Mouse (Mus musculus) Patski (cell line): ENCODE measurements around the gene Tnrc6c. TPM values are rescaled to one million over a fixed set of nuclear protein-coding genes. Genes with fewer than 3 reads are reported as not detected.

Source experiments
- ATAC-seq: fragments of 100-300 bp; one replicate; pipeline ENCODE4 v1.8.0; 2021
- CTCF ChIA-PET: fragments of 350-600 bp; sonication (Branson Sonifier 250); formaldehyde crosslinking; loops from one replicate; lab custom pipeline; 2022; ENCODE audit warnings: inconsistent platforms; lab: Charles Lee
- POLR2A ChIA-PET: fragments of 350-600 bp; sonication (Branson Sonifier 250); formaldehyde crosslinking; loops from one replicate; lab custom pipeline; 2022; ENCODE audit warnings: antibody characterized with exemption, inconsistent platforms; lab: Charles Lee
- DNase-seq: peaks from one replicate; pipeline ENCODE4 v3.0.0-alpha.2; 2011; ENCODE audit warnings: low read depth, low spot score
- H3K27me3 ChIP-seq: fragments of 371-371 bp; one replicate; pipeline ENCODE4 v1.5.1; 2021
- CTCF ChIP-seq: fragments of 100-300 bp; IDR thresholded peaks from one replicate; pipeline ENCODE4 v1.5.1; 2021
- in situ Hi-C: fragments of 300-500 bp; cut with MboI; formaldehyde crosslinking; loops from 3 replicates; pipeline ENCODE4 v1.11.1; 2018; ENCODE audit warnings: low pct_unique_long_range_greater_than_20kb, mixed read lengths
- polyA plus RNA-seq: library from polyadenylated mRNA; unstranded; gene quantifications from one replicate; pipeline ENCODE4 v1.2.3, GENCODE M21; 2021

The Tnrc6c gene
- polyA plus RNA-seq, 1 experiment from 2014 or later: 21.1 TPM

GRCm38 (mm10) chr11:117741128-117741527, 87.0 kb downstream of the Tnrc6c start:
- CTCF ChIA-PET: interaction anchor here (1.0 to 1.4 kb wide), 2 partner anchors 11 to 32 kb away, joined by 3 to 4 read pairs; no protein-coding TSS in a partner anchor
- POLR2A ChIA-PET: interaction anchor here (0.7 kb wide), 1 partner anchor 361 kb away, joined by 4 read pairs; no protein-coding TSS in a partner anchor
- ATAC-seq (no peak), DNase-seq (no peak)
- in situ Hi-C loops: no loop called here
- no peaks in the 10 kb centered on the region for H3K27me3 ChIP-seq
- TF ChIP-seq CTCF: no peak

GRCm38 (mm10) chr11:117742243-117742642, 88.2 kb downstream of the Tnrc6c start:
- no peak for DNase-seq
- POLR2A ChIA-PET: no interaction called here
- TF ChIP-seq CTCF: no peak
- in situ Hi-C loops: no loop called here
- no peaks in the 10 kb centered on the region for H3K27me3 ChIP-seq
- ATAC-seq: no peak
- CTCF ChIA-PET: interaction anchor here (1.0 kb wide), 1 partner anchor 33 kb away, joined by 3 read pairs; no protein-coding TSS in a partner anchor

- CTCF ChIA-PET: no interaction called here
- ATAC-seq (no peak), DNase-seq (no peak)
- POLR2A ChIA-PET: no interaction called here
- TF ChIP-seq CTCF: no peak
- no peaks in the 10 kb centered on the region for H3K27me3 ChIP-seq
- in situ Hi-C loops: no loop called here
Measured at GRCm38 (mm10) chr11:117742715-117743114, 88.6 kb downstream of the Tnrc6c start.

GRCm38 (mm10) chr11:117743454-117744030, 89.5 kb downstream of the Tnrc6c start:
- ChIA-PET POLR2A (no interaction called here), CTCF (no interaction called here)
- DNase-seq: no peak
- no peaks in the 10 kb centered on the region for H3K27me3 ChIP-seq
- no peak for TF ChIP-seq CTCF
- no peak for ATAC-seq
- in situ Hi-C loops: no loop called here

GRCm38 (mm10) chr11:117748628-117749027, 94.5 kb downstream of the Tnrc6c start:
- TF ChIP-seq CTCF: no peak
- DNase-seq: no peak
- ATAC-seq: no peak
- in situ Hi-C loops: no loop called here
- H3K27me3 ChIP-seq: no peaks in the 10 kb centered on the region
- POLR2A ChIA-PET: no interaction called here
- CTCF ChIA-PET: interaction anchor here (1.2 to 1.5 kb wide), 2 partner anchors 14 to 39 kb away, joined by 4 read pairs; no protein-coding TSS in a partner anchor

GRCm38 (mm10) chr11:117749414-117749813, 95.3 kb downstream of the Tnrc6c start:
- CTCF ChIA-PET: interaction anchor here (1.2 to 1.5 kb wide), 2 partner anchors 15 to 40 kb away, joined by 4 read pairs; no protein-coding TSS in a partner anchor
- POLR2A ChIA-PET: no interaction called here
- no peaks in the 10 kb centered on the region for H3K27me3 ChIP-seq
- DNase-seq: no peak
- no peak for ATAC-seq
- TF ChIP-seq CTCF: no peak
- in situ Hi-C loops: no loop called here

- in situ Hi-C loops: no loop called here
- ChIA-PET CTCF (interaction anchor here (0.8 kb wide), 1 partner anchor 23 kb away, joined by 3 read pairs; no protein-coding TSS in a partner anchor), POLR2A (no interaction called here)
- DNase-seq: no peak
- TF ChIP-seq CTCF: no peak
- no peaks in the 10 kb centered on the region for H3K27me3 ChIP-seq
- ATAC-seq: no peak
Measured at GRCm38 (mm10) chr11:117751544-117751943, 97.5 kb downstream of the Tnrc6c start.

GRCm38 (mm10) chr11:117755891-117756290, 101.8 kb downstream of the Tnrc6c start:
- ATAC-seq (no peak), DNase-seq (no peak)
- TF ChIP-seq CTCF: no peak
- in situ Hi-C loops: no loop called here
- CTCF ChIA-PET: no interaction called here
- POLR2A ChIA-PET: no interaction called here
- H3K27me3 ChIP-seq: no peaks in the 10 kb centered on the region

- in situ Hi-C loops: no loop called here
- POLR2A ChIA-PET: no interaction called here
- DNase-seq (no peak), ATAC-seq (no peak)
- no peak for TF ChIP-seq CTCF
- H3K27me3 ChIP-seq: no peaks in the 10 kb centered on the region
- CTCF ChIA-PET: interaction anchor here (1.1 kb wide), 1 partner anchor 12 kb away, joined by 3 read pairs; no protein-coding TSS in a partner anchor
Measured at GRCm38 (mm10) chr11:117759267-117759666, 105.2 kb downstream of the Tnrc6c start.

- ChIA-PET CTCF (interaction anchor here (0.9 kb wide), 1 partner anchor 44 kb away, joined by 3 read pairs; no protein-coding TSS in a partner anchor), POLR2A (interaction anchor here (1.4 kb wide), 1 partner anchor 8 kb away, joined by 4 read pairs; no protein-coding TSS in a partner anchor)
- in situ Hi-C loops: no loop called here
- TF ChIP-seq CTCF: no peak
- DNase-seq (no peak), ATAC-seq (no peak)
- H3K27me3 ChIP-seq: no peaks in the 10 kb centered on the region
Measured at GRCm38 (mm10) chr11:117760374-117761119, 106.5 kb downstream of the Tnrc6c start.

- CTCF ChIA-PET: no interaction called here
- in situ Hi-C loops: no loop called here
Measured at GRCm38 (mm10) chr11:117761801-117762200, 107.7 kb downstream of the Tnrc6c start.

More at GRCm38 (mm10) chr11:117761801-117762200, 107.7 kb downstream of the Tnrc6c start:
- no peaks in the 10 kb centered on the region for H3K27me3 ChIP-seq
- no peak for TF ChIP-seq CTCF
- ATAC-seq (no peak), DNase-seq (no peak)
- POLR2A ChIA-PET: no interaction called here
